Mouse (Mus musculus): Measurements from ENCODE around the gene Ntf5.

Gene Ntf5

DNA sequence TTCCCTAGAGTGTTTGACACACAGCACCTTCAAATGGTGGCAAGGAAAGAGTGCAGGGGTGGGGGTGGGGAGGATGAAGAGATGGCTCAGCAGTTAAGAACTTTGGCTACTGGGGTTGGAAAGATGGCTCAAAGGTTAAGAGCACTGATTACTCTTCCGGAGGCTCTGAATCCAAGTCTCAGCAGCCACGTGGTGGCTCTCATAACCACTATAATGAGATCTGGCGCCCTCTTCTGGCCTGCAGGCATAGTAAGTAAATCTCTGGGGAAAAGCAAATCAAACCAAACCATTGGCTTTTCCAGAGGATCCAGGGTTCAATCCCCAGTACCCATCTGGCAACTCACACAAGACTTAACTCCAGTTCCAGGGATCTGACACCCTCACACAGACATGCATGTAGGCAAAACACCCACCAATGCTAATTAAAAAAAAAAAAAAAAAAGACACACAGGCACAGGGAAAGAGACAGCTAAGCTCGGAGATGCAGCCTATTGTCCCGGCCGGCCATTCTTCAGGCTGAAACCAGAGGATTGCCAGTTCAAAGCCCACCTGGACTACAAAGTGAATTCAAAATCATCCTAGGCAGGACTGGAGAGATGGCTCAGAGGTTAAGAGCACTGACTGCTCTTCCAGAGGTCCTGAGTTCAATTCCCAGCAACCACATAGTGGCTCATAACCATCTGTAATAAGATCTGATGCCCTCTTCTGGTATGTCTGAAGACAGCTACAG, 9.8 kb upstream of the Ntf5 start:
- peak; percentile 63 for DNase-seq (ENCODE audit: low spot score)

DNA sequence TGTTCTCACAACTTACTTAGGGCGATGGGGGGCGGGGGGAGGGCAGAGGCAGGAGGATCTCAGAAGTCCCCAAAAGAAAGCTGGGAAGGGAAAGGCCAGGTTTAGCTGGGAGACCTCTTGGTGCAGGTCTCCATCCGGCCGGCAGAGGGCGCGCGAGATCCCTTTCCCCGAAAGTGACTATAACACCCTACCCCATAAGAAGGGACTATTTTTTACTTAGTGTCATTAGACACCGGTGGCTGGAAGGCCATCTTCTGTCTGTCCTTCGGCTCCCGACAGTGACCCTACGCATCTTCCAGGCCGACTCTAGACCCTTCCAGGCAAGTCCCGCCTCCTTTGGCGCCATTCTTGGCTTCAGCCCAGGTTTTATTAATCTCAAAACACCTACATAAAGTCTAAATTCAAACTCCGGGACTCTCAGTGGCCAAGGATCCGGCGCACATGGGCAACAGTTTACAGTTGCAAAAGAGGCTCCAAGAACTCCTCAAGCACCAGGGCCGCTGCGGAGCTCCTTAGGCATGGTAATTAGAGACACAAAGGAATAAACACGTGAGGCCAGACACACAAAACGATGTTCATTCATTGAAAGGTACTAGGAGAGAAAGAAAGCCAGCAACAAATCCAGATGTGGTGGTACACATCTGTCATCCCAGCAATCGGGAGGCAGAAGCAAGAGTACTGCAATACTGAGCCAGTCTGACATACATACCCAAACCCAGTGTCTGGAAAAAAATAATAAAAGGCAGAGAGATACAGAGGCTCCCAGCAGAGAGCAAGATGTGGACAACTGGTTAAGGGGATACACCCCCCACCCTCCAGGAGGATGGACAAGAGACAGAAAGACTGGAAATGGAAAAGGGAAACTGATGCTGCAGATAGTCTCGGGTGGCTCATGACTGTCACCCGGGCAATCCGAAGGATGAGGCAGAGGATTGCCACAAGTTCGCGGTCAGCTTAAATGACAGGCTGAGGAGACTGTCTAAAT, 8.1 kb upstream of the Ntf5 start, which contains the start of gene Kcna7:
Kcna7 (plus strand) TSS at position 563 of the 985 bp plus-strand sequence.
- peak; percentile 77 for DNase-seq (ENCODE audit: low spot score)

DNA sequence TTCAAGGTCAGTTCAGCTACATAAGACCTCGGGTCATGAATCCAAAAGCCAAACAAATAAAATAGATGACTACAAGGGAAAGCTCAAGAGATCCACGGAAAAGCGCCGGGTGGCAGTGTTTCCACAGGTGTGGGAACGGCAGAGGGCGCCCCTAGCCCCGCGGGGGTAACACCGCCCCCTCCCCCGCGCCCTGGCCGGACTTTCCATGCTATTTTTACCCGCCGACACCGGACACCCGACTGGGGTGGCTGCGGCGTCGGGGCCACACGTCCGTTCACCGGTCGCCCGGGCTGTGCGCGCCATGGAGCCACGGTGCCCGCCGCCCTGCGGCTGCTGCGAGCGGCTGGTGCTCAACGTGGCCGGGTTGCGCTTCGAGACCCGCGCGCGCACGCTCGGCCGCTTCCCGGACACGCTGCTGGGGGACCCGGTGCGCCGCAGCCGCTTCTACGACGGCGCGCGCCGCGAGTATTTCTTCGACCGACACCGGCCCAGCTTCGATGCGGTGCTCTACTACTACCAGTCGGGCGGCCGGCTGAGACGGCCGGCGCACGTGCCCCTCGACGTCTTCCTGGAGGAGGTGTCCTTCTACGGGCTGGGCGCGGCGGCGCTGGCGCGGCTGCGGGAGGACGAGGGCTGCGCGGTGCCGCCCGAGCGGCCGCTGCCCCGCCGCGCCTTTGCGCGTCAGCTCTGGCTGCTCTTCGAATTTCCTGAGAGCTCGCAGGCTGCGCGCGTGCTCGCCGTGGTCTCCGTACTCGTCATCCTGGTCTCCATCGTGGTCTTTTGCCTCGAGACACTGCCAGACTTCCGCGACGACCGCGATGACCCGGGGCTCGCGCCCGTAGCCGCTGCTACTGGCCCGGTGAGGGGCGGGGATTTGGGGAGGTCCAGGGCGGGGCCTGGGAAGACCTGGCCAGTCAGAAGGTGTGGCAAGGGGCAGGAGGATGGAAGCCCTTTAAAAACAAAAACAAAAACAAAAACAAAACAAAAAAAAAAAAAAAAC, 7.0 kb upstream of the Ntf5 start:
- DNase-seq (ENCODE audit: low spot score), result no peak

DNA sequence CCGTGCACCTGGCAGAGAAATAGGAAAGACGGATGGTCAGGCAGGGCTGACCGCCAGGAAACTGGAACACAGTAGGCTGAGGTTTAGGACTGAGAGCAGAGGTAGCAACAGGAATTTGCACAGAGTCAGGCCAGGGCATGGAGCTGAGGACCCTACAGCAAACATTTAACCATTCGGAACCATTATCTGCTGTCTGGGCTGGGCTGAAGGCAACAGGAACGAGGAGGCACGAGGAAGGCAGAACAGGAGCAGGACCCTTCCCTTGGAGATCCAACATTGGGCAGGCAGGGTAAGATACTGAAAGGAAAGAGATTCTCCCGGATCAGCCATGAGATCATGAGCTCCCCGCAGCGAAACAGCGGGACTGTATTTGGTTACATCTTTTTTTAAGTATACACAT, 5.7 kb upstream of the Ntf5 start:
- DNase-seq (ENCODE audit: low spot score), result no peak

DNA sequence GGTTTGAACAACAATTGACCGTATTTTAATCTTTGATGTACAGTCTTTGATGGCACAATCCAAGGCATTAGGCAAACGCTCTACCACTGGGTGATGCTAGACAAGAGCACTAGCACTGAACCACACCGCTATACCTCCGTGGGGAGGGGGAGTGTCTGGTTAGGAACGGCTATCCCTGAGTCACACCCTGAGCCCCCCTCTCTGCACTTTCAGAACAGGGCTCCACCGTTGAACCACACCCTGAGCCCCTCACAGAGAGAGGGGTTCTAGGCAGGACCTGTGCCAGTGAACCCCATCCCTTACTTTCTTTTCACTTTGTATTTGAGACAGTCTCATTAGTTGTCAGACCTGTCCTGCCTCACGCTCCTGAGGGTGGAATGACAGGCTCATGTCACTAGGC, 5.1 kb upstream of the Ntf5 start:
- DNase-seq (ENCODE audit: low spot score), result no peak

DNA sequence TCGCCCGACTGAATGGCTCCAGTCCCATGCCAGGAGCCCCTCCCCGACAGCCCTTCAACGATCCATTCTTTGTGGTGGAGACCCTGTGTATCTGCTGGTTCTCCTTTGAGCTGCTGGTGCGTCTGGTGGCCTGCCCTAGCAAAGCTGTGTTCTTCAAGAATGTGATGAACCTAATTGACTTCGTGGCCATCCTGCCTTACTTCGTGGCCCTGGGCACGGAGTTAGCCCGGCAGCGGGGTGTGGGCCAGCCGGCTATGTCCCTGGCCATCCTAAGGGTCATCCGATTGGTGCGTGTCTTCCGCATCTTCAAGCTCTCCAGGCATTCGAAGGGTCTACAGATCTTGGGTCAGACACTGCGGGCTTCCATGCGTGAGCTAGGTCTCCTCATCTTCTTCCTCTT, 4.5 kb upstream of the Ntf5 start:
- no peak for DNase-seq (ENCODE audit: low spot score)

DNA sequence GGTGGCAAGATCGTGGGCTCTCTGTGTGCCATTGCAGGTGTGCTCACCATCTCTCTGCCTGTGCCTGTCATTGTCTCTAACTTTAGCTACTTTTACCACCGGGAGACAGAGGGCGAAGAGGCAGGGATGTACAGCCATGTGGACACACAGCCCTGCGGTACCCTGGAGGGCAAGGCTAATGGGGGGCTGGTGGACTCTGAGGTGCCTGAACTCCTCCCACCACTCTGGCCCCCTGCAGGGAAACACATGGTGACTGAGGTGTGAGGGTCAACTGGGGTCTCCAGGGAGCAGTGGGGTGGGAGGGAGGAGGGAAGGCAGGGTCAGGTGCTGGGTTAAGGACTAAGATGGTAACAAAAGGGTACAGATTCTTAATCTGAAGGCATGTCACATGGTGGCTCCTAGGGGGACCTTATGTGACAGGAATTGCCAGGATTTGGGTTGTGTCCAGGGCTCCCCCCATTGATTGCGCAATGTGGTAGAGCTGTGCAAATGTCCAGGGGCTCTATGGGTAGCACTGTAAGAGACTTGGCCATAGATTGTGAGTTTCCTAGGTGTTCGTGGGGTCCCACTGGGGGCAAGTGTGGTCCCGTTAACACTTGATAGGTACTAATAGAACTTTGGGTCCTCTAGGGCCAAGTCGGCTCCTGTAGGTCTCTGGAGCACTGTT, 3.9 kb upstream of the Ntf5 start:
- no peak for DNase-seq (ENCODE audit: low spot score)

DNA sequence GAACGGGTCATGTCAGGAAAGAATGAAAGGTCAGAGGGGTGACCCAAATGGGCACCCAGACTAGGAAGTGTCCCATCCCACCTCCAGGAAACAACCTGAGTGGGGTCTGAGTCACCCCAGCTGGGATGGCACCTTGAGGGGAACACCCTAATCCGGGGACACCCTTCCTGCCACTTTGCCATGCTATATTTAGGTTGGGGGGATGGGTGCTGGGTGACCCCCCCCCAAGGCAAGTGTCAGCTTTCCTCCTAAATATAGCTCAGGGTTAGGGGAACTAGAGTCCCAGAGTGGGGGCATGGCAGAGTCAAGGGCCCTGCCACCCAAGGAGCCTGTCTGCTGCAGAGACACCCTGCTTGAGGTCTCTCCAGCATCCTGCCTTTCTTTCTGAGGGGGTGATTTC, 1.1 kb upstream of the Ntf5 start:
- no peak for DNase-seq (ENCODE audit: low spot score)

DNA sequence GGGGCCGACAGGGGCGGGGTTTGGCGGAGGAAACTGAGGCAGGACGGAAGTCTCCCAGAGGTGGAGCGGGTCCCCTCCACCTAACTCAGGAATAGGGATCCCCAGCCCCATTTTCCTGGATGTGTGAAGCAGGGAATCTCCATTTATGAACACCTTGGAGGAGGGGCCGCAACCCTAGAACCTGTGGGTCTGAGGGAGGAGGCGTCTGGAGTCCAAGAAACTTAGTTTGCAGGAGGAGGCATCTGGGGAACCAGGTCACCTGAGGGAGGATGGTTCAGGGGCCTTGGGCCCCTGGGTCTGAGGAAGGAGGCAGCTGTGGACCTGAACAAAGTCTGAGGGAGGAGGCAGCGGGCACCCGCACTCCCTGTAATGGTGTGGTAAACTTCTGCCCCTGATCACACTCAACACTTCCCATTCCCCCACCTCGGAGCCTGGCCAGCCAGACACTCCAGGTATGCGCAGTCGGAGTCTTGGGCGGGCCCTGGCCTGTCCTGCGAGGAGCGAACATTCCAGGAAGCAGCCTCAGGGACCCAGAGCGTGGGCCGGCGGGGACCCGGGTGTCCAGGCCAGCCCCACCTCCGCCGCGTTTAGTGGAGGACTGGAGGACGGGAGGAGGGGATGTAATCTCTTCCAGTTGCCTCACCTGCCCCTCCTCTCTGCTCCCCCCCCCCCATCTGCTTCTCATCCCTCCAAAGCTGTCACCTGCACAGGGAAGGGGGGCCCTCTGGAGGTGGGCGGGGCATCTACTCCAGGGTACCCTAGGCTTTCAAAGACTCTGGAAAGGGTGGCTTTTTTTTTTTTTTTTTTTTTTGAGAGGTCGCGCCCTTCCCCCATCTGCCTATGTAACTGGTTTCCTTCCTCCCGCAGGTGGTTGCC, 607 bp downstream of the Ntf5 start:
- peak; percentile 57 for DNase-seq (ENCODE audit: low spot score)

DNA sequence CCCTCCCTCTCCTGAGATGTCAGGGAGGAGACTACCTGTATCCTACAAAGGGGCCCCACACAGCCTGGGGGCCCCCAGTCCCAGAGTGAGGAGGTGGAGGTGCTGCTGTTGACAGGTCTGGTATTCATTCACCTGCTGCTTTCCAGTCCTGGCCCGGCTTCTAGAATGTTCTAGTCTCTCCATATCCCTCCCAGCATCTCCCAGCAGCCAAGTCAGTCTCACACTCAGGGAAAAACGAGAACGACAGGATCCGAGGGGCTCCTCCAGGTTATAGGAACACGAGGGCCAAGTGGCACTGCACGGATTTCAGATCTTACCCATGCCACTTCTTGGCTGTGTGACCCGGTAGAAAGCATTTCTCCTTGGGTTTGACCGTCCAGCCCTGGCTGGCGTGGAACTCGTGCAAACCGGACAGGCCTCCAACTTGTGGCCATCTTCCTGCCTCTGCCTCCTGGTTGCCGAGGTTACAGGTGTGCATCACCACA, 1.3 kb downstream of the Ntf5 start:
- DNase-seq (ENCODE audit: low spot score), result no peak

DNA sequence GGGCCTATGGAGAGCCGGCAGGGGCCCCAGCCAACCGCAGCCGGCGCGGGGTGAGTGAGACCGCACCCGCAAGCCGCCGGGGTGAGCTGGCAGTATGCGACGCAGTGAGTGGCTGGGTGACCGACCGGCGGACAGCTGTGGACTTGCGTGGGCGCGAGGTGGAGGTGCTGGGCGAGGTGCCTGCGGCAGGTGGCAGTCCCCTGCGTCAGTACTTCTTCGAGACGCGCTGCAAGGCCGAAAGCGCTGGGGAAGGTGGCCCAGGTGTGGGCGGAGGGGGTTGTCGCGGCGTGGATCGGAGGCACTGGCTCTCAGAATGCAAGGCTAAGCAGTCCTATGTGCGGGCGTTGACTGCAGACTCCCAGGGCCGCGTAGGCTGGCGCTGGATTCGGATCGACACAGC, 2.1 kb downstream of the Ntf5 start:
- DNase-seq (ENCODE audit: low spot score), result no peak

DNA sequence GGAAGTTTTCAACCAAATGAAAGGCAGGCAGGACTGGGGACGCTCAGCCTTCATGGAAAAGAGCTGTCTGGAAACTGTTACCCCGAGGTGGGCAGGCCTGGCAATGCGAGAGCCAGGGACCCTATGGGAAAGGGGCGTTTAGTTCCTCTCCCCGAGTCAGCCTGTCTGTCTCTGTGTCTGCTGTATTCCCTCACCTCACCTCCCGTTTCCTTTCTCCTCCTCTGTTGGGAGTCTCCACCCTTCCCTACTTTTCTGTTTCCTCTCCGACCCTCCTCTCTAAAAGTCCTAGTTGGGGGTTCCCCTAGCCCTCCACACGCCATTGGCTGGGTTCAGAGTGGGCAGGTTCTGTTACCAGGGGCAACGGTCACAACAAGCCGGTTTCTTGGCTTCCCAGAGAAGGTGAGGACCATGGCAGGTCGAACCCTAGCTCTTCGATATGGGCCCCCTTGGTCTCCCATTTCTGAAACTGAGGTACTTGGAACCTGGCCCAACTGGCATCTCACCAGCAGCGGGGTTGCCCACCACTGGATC, 4.5 kb downstream of the Ntf5 start:
- no peak for DNase-seq (ENCODE audit: low spot score)

DNA sequence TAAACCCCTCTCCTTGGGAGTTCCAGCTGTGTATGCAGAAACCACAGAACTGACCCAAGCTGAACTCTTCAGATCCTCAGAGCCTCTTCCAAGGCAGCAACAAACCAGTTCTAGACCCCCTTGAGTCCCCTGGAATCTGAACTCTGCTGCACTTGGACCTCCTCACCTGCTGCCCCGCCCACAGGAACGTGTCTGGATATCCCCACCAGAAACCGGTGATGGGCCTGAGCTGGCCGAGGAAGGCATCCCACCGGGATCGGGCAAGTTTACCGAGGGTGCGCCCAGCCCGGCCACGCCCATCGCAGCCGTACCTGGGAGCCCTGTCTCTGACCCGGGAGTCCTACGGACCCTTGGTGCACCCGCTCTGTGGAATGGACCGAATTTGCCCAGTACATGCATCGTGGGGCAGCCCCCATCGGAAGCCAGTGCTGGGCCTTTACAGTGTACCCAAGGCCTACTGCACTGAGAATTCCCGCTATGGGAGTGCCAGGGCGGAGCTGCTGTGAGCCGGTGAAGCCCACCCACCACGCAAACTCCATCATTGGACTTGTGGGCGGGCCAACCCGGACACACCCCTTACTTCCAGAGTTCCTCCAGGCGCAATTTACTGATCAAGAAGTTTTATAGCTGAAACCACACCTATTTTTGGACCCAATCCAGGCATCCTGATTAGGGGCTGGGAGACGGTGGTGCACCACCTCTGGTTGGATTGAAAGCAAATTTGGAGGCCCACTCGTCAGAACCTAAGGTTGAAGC, 6.5 kb downstream of the Ntf5 start:
- no peak for DNase-seq (ENCODE audit: low spot score)

DNA sequence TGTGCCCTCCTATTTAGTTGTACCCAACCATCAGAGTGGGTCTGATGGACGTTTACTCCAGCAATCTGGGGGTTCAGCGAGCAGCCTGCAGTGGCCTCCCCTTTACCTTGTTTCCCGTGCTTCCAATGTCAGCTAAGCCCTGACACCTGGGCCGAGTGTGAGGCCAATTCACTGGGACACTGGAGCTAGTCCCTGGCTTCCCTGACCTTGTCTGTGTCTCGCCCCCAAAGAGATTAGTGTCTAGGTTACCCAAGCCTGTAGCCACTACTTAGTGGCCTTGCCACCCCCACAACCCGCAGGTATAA, 7.1 kb downstream of the Ntf5 start, which contains the start of gene Lhb:
Lhb (plus strand) TSS at position 206 of the 305 bp plus-strand sequence.
- no peak for DNase-seq (ENCODE audit: low spot score)

DNA sequence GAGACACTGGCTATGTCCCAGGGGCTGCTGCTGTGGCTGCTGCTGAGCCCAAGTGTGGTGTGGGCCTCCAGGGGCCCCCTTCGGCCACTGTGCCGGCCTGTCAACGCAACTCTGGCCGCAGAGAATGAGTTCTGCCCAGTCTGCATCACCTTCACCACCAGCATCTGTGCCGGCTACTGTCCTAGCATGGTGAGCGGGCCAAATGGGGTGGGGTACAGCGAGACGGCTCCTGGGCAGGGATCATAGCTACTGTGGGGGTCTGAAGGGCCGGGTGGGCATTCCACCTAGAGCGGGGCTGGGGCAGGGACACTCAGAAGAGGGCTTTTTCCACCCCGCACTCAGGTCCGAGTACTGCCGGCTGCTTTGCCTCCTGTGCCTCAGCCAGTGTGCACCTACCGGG, 7.7 kb downstream of the Ntf5 start:
- DNase-seq (ENCODE audit: low spot score), result no peak

DNA sequence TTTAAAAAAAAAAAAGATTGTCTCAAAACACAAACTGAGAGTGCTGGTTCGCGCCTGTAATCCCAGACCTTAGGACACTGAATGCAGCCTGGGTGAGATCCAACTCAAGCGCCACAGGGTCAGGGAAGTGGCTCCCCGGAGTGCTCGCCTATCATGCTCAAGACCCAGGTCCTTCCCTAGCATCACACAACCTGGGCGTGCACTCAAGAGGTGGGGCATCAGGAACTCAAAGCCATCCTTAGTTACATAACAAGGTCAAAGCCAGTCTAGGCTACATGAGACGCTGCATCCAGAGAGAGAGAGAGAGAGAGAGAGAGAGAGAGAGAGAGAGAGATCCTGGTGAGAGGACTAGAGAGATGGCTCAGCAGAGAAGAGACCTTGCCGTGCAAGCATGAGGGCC, 13.1 kb downstream of the Ntf5 start:
- no peak for DNase-seq (ENCODE audit: low spot score)

DNA sequence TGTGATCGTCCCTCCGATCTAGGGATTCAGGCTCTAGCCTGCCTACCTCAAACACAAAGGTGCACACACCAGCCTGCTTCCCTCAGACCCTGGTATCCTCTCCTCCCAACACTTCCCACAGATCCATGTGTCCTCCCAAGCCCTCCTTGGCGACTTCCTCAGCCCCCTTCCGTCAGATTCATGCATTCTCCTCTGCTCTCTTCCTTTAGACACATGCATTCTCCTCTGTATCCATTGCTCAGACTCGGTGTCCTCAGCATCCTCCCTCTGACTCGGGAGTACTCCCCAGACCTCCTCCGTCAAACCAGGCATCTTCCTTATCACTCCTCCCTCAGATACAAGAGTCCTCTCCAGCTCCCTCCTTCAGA, 20.3 kb downstream of the Ntf5 start:
- DNase-seq (ENCODE audit: low spot score), result no peak

DNA sequence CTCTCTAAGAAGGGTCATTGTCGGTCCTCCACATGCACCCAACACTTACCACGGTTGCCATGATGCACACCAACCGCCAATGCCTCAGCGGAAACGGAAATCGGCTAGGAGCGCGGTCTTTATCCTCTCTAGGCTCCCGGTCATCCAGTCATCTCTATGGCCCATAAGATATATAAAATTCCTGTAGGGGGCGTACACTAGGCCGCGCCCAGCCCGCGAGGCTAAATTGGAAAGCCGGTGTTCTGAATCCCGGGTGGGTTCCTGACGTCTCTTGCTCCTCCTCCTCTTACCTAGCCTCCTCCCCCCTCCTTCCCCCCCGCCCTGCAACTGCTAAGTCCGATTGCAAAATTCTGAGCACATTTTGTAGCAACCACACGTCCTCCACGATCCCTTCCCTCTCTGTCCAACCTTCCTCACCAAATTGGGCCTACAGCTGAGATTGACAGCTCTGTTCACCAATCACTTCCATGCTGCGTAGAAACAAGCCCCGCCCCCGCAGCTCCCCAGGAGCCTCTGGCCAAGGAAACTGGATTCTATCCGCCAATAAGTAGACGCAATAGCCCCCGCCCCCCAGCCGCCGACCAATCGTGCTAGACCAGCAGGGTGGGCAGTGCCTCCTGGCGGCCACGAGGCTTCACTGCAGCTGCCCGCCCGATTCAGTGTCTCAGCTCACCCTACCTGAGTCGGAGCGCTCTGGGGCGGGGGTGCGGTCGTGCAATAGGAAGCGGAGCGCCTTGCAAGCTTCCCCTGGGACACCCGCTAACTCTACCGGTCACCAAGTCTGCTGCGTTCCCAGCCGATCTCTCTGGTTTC, 20.9 kb downstream of the Ntf5 start, which contains the start of gene Gys1:
Gys1 (plus strand) TSS at position 642 of the 813 bp plus-strand sequence.
- DNase-seq (ENCODE audit: low spot score), result peak; percentile 99
